Mouse (Mus musculus) testis, adult 2 months (tissue): ENCODE measurements around the gene Obsl1.

Experiments
- CTCF ChIP-seq: fragments of 200-500 bp; IDR thresholded peaks from 2 replicates; pipeline ENCODE4 v1.5.1; 2012; ENCODE audit warnings: low read depth, mild to moderate bottlenecking, inconsistent platforms, low read length, moderate library complexity; ENCODE audit not compliant: control insufficient read depth, insufficient read depth, insufficient replicate concordance
- POLR2A ChIP-seq: fragments of 200-500 bp; IDR thresholded peaks from 2 replicates; pipeline ENCODE4 v1.6.1; 2012; ENCODE audit warnings: low read depth, mild to moderate bottlenecking, inconsistent platforms, low read length, moderate library complexity; ENCODE audit not compliant: control insufficient read depth

DNA sequence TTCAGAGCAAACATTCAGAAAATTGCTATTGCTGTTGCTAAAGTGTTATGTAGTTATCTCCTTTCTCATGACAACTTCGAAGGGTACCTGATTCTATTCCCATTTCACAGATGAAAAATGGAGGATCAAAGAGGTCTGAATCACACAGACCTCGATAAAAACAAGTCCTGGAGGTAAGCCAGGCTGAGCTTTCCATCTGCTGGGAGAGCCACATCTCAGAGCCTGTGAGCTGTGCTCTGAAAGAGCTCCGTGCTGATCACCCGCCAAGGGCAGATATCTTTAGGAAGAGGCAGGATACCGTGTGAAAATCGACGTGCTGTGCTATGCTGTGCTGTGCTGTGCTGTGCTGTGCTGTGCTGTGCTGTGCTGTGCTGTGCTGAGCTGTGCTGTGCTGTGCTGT is 46.0 kb downstream of the Obsl1 start:
- TF ChIP-seq CTCF (no peak), POLR2A (no peak)
